Mouse (Mus musculus) stomach, postnatal 0 days (tissue): ENCODE results near the gene Slc27a3.

Experiments
- CTCF ChIP-seq: IDR thresholded peaks from 2 replicates; pipeline ENCODE4 v1.5.1; 2016; ENCODE audit warnings: antibody characterized with exemption, low read depth, mild to moderate bottlenecking, moderate library complexity
- EP300 ChIP-seq: optimal IDR thresholded peaks from 2 replicates; pipeline ENCODE3; 2016; ENCODE audit warnings: antibody characterized with exemption

DNA sequence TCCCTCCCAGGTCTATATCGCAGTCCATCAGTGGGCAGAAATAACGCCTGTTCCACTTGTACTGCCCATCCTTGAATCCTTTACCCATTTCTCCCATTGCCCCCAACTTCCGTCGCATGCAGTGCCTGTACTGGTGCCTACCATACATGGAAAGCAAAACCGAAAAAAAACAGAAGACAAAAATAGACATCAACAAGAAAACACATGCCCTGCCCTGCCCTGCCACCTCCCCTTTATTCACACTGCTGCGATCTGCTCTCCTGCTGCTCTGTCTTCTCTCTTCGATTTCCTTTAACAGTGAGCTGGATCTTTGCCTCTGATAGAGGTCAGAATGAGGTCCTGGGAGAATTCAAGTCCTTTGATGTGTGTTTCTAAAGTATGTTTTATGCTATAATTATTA lies 31.8 kb downstream of the Slc27a3 start:
- TF ChIP-seq CTCF (no peak), EP300 (no peak)
